Mouse (Mus musculus) small intestine, adult 2 months (tissue): Measurements from ENCODE around the gene Phb2.

Source experiments
- CTCF ChIP-seq: fragments of 200-500 bp; IDR thresholded peaks from 2 replicates; pipeline ENCODE4 v1.5.1; 2012; ENCODE audit warnings: low read depth, mild to moderate bottlenecking, control low read depth, inconsistent platforms, low read length, moderate library complexity, mixed read lengths; ENCODE audit not compliant: insufficient replicate concordance, insufficient read length; ENCODE audit errors: extremely low read depth
- POLR2A ChIP-seq: fragments of 200-500 bp; IDR thresholded peaks from 2 replicates; pipeline ENCODE4 v1.6.1; 2012; ENCODE audit warnings: low read depth, mild to moderate bottlenecking, control low read depth, inconsistent platforms, low read length, moderate library complexity

DNA sequence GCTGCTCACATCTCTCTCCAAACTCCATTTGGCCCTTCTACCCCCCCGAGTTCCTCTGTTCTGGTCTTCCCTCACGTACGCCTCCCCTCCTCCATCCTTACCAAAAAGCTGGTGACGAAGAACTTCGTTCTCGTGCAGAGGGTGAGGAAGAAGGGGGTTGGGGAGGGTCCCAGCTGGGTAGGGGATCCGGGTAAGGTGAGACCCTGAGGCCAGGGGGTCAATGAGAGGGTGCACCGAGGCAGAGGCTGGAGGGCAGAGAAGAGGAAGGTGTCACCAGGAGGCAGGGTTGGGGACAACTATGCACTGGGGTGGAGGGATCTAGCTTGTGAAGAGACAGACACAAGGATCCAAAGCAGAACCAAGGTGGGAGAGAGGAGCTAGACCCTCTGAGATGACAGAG, 31.5 kb downstream of the Phb2 start:
- TF ChIP-seq CTCF, result no peak
- no peak for TF ChIP-seq POLR2A
